Mouse (Mus musculus): ENCODE results near the gene Iltifb.
"Not testable (repeated sequence)": the region's sequence is repeated elsewhere in the genome, so short reads cannot be mapped to it uniquely, and the experiment has no call there.

Gene Iltifb

DNA sequence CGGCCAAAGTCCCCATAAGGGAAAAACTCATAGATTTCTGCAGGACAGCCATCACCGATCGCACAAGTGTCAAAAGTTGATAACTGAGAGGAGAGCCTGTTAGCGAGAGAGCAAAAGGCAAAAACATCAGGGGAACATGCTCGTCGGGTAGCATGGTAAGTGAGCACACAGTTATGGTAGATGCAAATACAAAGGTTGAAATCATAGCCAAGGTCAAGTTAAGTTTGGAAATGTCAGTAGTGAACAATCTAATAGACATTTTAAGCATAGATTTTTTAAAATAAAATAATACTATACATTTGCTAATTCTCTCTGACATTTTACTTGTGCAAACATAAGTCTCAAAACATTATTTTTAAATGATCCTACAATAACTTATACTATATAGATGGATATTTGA is at the start of gene Iltifb:
TSS of gene Iltifb (minus strand) at position 101 of the 400 bp plus-strand sequence.
- DNase-seq, result no peak

DNA sequence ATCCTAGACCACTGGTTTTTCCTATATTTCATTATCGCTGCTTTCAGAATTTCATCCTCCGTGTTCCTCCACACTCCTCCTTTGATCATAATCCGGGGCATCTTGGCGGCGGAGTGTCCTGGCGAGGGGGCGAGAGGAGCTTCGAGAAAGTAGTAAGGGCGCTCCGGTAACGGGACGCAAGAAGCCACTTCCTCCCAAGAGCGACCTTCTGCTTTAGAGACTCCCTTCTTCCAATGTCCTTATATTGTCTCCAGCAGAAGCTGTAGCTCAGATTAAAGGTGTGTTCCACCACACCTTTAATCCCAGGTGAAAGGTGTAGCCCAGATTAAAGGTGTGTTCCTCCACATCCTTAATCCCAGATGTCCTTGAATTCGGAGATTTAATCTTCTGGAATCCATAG is 48.3 kb upstream of the Iltifb start, which contains the start of gene Gm9046:
TSS of gene Gm9046 (minus strand) at position 101 of the 400 bp plus-strand sequence.
- DNase-seq, result not testable (repeated sequence)

DNA sequence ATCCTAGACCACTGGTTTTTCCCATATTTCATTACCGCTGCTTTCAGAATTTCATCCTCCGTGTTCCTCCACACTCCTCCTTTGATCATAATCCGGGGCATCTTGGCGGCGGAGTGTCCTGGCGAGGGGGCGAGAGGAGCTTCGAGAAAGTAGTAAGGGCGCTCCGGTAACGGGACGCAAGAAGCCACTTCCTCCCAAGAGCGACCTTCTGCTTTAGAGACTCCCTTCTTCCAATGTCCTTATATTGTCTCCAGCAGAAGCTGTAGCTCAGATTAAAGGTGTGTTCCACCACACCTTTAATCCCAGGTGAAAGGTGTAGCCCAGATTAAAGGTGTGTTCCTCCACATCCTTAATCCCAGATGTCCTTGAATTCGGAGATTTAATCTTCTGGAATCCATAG is 42.9 kb upstream of the Iltifb start, which contains the start of gene Gm9045:
TSS of gene Gm9045 (minus strand) at position 101 of the 400 bp plus-strand sequence.
- DNase-seq, result not testable (repeated sequence)

DNA sequence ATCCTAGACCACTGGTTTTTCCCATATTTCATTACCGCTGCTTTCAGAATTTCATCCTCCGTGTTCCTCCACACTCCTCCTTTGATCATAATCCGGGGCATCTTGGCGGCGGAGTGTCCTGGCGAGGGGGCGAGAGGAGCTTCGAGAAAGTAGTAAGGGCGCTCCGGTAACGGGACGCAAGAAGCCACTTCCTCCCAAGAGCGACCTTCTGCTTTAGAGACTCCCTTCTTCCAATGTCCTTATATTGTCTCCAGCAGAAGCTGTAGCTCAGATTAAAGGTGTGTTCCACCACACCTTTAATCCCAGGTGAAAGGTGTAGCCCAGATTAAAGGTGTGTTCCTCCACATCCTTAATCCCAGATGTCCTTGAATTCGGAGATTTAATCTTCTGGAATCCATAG is 37.5 kb upstream of the Iltifb start, which contains the start of gene Gm9044:
TSS of gene Gm9044 (minus strand) at position 101 of the 400 bp plus-strand sequence.
- DNase-seq, result not testable (repeated sequence)

DNA sequence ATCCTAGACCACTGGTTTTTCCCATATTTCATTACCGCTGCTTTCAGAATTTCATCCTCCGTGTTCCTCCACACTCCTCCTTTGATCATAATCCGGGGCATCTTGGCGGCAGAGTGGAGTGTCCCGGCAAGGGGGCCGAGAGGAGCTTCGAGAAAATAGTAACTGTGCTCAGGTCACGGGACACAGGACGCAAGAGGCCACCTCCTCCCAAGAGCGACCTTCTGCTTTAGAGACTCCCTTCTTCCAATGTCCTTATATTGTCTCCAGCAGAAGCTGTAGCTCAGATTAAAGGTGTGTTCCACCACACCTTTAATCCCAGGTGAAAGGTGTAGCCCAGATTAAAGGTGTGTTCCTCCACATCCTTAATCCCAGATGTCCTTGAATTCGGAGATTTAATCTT is 32.0 kb upstream of the Iltifb start, which contains the start of gene Gm9040:
TSS of gene Gm9040 (minus strand) at position 101 of the 400 bp plus-strand sequence.
- DNase-seq, result not testable (repeated sequence)

- no peak for DNase-seq
Observed at GRCm38 (mm10) chr10:118319024-118319423, 24.2 kb upstream of the Iltifb start.

DNA sequence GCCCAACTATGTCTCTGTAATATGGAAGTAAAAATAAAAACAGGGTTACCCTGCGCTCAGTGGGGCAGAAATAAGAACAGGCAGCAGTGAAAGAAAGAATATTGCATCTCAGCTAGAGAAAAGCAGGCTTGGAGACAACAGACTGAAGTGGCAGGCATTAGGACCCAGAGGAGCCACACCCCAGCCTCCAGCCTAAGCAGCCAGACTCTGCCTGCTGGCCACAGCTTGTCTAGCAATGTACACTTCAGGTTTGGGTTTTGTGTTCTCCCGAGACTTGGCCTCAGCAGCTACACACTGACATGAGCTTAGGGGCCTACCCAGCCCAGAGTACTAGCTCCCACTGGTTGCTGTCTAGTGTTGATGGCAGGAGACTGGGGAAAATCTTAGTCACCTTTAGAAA is 7.3 kb upstream of the Iltifb start:
- not testable (repeated sequence) for DNase-seq

DNA sequence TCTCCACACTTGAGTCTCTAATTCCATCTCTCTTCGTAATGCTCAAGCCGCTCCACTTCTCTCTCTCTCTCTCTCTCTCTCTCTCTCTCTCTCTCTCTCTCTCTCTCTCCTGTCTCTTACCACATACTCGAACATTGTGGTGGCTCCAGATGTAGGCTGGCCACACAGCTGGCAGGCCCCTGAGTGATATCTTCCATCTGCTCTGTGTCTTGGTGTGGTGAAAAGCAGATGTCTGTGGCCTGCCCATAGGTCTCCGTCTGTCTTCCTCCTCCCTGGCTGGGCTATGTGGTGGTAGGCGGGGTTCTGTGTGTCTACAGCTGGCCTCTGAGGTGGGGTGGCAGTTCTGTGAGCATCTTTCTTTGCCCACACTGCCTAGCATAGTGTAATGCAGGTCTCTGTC is 11.8 kb downstream of the Iltifb start:
- DNase-seq, result not testable (repeated sequence)

GRCm38 (mm10) chr10:118282565-118282964 is 12.3 kb downstream of the Iltifb start:
- DNase-seq, result not testable (repeated sequence)

GRCm38 (mm10) chr10:118278069-118278468 is 16.8 kb downstream of the Iltifb start:
- DNase-seq, result not testable (repeated sequence)

- not testable (repeated sequence) for DNase-seq
Observed at GRCm38 (mm10) chr10:118271416-118271815, 23.4 kb downstream of the Iltifb start.

- not testable (repeated sequence) for DNase-seq
Observed at GRCm38 (mm10) chr10:118268812-118269211, 26.0 kb downstream of the Iltifb start.

- DNase-seq, result not testable (repeated sequence)
Observed at GRCm38 (mm10) chr10:118258388-118258787, 36.5 kb downstream of the Iltifb start, which contains the start of gene Gm32802. Gene Gm32802 (plus strand): TSS chr10:118258688.

- DNase-seq, result peak; percentile 7 to 11
Observed at GRCm38 (mm10) chr10:118250852-118251295, 44.0 kb downstream of the Iltifb start.

DNA sequence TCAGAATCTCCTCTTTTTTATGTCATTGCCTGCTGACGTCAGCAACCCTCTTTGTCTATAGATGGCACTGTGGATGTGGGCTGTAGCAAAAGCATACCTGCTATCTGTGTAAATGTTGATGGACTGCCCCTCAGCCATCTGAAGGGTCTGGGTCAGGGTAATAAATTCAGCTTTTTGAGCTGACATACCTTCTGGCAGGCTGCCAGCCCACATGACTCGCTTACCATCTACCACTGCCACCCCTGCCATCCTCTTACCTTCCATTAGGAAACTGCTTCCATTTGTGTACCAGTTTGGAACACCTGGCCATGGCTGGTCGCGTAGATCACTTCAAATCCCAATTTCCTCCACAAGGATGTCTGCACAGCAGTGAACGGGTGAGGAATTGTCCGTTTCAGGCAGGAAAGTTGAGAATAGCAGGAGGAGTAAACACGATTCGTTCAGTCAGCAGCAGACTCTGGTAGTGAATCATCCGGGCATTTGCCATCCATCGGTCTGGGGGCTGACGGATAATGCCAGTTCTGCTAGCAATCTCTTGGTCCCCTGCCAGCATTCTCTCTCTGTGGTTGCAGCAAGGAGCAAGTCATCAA is 45.7 kb downstream of the Iltifb start:
- peak in 1 of 2 experiments; percentile 5 for DNase-seq

GRCm38 (mm10) chr10:118240680-118241079 is 54.2 kb downstream of the Iltifb start, which contains the start of gene Gm32717:
Gene Gm32717 (minus strand): TSS chr10:118240780.
- not testable (repeated sequence) for DNase-seq

All from cerebellum, postnatal 36 days (tissue).